Mouse (Mus musculus) liver, embryonic 14.5 days (tissue): Measurements from ENCODE around the gene Dydc2.

Experiments
- CTCF ChIP-seq: IDR thresholded peaks from 2 replicates; pipeline ENCODE4 v1.5.1; 2016; ENCODE audit warnings: antibody characterized with exemption, low read depth, control low read depth
- EP300 ChIP-seq: IDR thresholded peaks from 2 replicates; pipeline ENCODE4 v1.6.1; 2016; ENCODE audit warnings: antibody characterized with exemption, low read depth

DNA sequence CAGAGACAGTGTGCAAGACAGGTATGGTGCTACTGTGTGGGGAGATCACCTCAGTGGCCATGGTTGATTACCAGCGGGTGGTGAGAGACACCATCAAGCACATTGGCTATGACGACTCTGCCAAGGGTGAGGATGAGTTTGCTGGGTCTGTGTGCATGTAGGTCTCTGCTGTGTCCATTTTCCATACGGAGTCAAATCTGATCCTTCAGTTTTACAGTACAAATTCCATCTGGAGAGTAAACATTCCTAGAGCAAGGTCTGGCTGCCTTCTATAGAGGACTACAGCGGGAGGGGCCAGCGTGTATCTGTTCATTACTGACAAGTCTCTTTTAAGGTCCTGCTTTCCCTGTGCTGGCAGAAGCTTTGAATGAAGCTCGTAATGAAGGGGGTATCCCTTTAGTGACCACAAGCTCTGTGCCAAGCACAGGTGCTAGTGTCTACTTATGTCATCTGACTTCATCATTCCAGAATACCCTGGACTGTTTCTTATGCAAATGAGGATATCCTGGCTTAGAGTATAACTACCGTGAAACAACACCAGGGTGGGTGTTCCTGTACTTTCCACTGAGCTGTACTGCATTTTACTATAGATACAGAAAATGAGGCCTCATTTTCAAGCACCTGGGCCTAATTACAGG is 42.1 kb upstream of the Dydc2 start:
- no peak for TF ChIP-seq CTCF
- TF ChIP-seq EP300, result no peak
